Mouse (Mus musculus) liver, adult 2 months (tissue): Measurements from ENCODE around the gene Tmem135.

Experiments
- CTCF ChIP-seq: fragments of 200-500 bp; IDR thresholded peaks from 2 replicates; pipeline ENCODE4 v1.5.1; 2011; ENCODE audit warnings: low read depth, low read length, control low read depth
- POLR2A ChIP-seq: fragments of 200-500 bp; IDR thresholded peaks from 2 replicates; pipeline ENCODE4 v1.6.1; 2011; ENCODE audit warnings: low read length, control low read depth; ENCODE audit not compliant: insufficient read depth; ENCODE audit errors: extremely low read depth

DNA sequence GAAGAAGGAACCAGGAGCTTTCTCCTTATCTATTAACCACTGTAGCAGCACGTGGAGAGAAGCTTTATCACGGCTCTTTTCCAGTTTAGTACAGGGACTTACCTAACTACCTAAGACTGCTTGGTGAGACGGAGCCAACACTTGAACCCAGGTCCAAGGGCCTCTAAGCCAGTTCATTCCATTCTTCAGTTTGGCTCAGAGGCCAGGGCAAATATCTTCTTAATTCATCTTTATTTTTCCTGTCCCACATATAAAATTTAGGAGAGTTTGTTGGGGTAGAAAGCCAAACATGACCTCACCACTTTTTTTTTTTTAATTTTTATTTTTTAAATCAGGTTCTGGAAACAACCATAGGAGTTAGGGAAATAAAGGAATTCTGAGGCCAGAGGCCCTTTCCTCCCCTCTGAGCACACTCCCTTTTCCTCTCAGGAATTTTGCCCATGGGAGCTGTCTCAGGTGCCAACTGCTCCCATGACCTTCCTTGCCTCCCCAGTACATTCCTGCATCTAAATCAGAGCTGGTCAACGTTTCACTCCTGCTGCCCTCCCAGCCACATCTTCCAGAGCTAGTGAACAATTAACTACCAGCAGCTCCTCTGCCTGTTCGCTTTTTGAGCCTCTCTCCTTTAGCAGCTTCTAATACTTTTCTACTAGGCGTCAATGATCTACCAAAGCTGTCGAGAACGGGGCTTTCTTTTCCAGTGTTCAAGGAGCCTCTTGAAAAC, 30.0 kb upstream of the Tmem135 start:
- TF ChIP-seq CTCF (no peak), POLR2A (no peak)
